Mouse (Mus musculus): ENCODE data around the gene Tbl3. TPM values are rescaled to one million over a fixed set of nuclear protein-coding genes. Genes with fewer than 3 reads are reported as not detected.

Gene Tbl3
- polyA plus RNA-seq, 1 experiment from 2014 or later, result 53.2 TPM

GRCm38 (mm10) chr17:24692385-24692784 is 15.1 kb downstream of the Tbl3 start:
- Histone ChIP-seq H3K27ac (no peak overlapping the region), H3K36me3 (peaks cover 19% of the 10 kb centered on the region), H3K27me3 (peaks cover 49% of the 10 kb centered on the region), H3K4me1 (replicated peaks) (peaks cover 50% of the 10 kb centered on the region), H3K4me2 (no peak overlapping the region), H3K4me3 (replicated peaks) (no peak overlapping the region), H3K9ac (no peak overlapping the region), H3K9me3 (replicated peaks) (no peaks in the 10 kb centered on the region)
- DNase-seq (no peak), ATAC-seq (ENCODE audit: low read depth) (no peak)
- 52% methylated on average over 5 of the region's 5 CpGs for WGBS (ENCODE audit: insufficient replicate concordance)

- H3K9me3 ChIP-seq (replicated peaks), result no peaks in the 10 kb centered on the region
- peak within 1 kb of the TSS; percentile 62 for H3K4me2 ChIP-seq
- H3K27ac ChIP-seq, result no peak within 1 kb of the TSS
- H3K4me3 ChIP-seq (replicated peaks), result peak within 1 kb of the TSS; percentile 48
- H3K9ac ChIP-seq, result peak within 1 kb of the TSS; percentile 33; the same call in 1 of the 2 replicates
- H3K4me1 ChIP-seq (replicated peaks), result peaks cover 38% of the 10 kb centered on the region
- DNase-seq, result no peak
- WGBS (ENCODE audit: insufficient replicate concordance), result 2% methylated on average over 55 of the region's 55 CpGs
- peaks cover 19% of the 10 kb centered on the region for H3K36me3 ChIP-seq
- H3K27me3 ChIP-seq, result peaks cover 62% of the 10 kb centered on the region
- no peak for ATAC-seq (ENCODE audit: low read depth)
These were observed 18.0 kb downstream of the Tbl3 start, which contains the start of gene Syngr3 for GRCm38 (mm10) chr17:24689251-24690081. Gene Syngr3 (minus strand): TSS chr17:24689955.

GRCm38 (mm10) chr17:24687599-24687998 is 19.9 kb downstream of the Tbl3 start:
- Histone ChIP-seq H3K9me3 (replicated peaks) (no peaks in the 10 kb centered on the region), H3K27ac (no peak overlapping the region), H3K27me3 (peaks cover 62% of the 10 kb centered on the region), H3K4me1 (replicated peaks) (peaks cover 34% of the 10 kb centered on the region), H3K36me3 (peaks cover 6% of the 10 kb centered on the region; the same call in 1 of the 2 replicates), H3K4me2 (peak overlapping the region; percentile 77), H3K4me3 (replicated peaks) (peak overlapping the region; percentile 57), H3K9ac (peak overlapping the region; percentile 49; the same call in 1 of the 2 replicates)
- ATAC-seq (ENCODE audit: low read depth), result no peak
- no peak for DNase-seq
- 19% methylated on average over 23 of the region's 23 CpGs for WGBS (ENCODE audit: insufficient replicate concordance)

- ATAC-seq (ENCODE audit: low read depth), result peak; percentile 62
- DNase-seq, result peak; percentile 74
- peak overlapping the region; percentile 77 for H3K4me2 ChIP-seq
- no peak overlapping the region for H3K27ac ChIP-seq
- peaks cover 34% of the 10 kb centered on the region for H3K4me1 ChIP-seq (replicated peaks)
- H3K9me3 ChIP-seq (replicated peaks), result no peaks in the 10 kb centered on the region
- peaks cover 62% of the 10 kb centered on the region for H3K27me3 ChIP-seq
- WGBS (ENCODE audit: insufficient replicate concordance), result 1% methylated on average over 25 of the region's 25 CpGs
- peak overlapping the region; percentile 49; the same call in 1 of the 2 replicates for H3K9ac ChIP-seq
- peaks cover 6% of the 10 kb centered on the region for H3K36me3 ChIP-seq
- H3K4me3 ChIP-seq (replicated peaks), result peak overlapping the region; percentile 57
These were observed 20.3 kb downstream of the Tbl3 start for GRCm38 (mm10) chr17:24687146-24687595.

- ATAC-seq (ENCODE audit: low read depth), result peak; percentile 51
- WGBS (ENCODE audit: insufficient replicate concordance), result 33% methylated on average over 16 of the region's 16 CpGs
- DNase-seq, result peak; percentile 53
These were observed 20.9 kb downstream of the Tbl3 start for GRCm38 (mm10) chr17:24686514-24686913.

GRCm38 (mm10) chr17:24677500-24678080 is 29.9 kb downstream of the Tbl3 start:
- 77% methylated on average over 24 of the region's 24 CpGs for WGBS (ENCODE audit: insufficient replicate concordance)
- H3K9me3 ChIP-seq (replicated peaks), result no peaks in the 10 kb centered on the region
- ATAC-seq (ENCODE audit: low read depth), result peak; percentile 44; the same call in 1 of the 2 replicates
- H3K27me3 ChIP-seq, result no peaks in the 10 kb centered on the region
- H3K27ac ChIP-seq, result no peak overlapping the region
- H3K4me3 ChIP-seq (replicated peaks), result no peak overlapping the region
- H3K9ac ChIP-seq, result no peak overlapping the region
- no peak for DNase-seq
- peaks cover 45% of the 10 kb centered on the region for H3K4me1 ChIP-seq (replicated peaks)
- H3K4me2 ChIP-seq, result no peak overlapping the region
- H3K36me3 ChIP-seq, result peaks cover 65% of the 10 kb centered on the region

More at GRCm38 (mm10) chr17:24686514-24686913, 20.9 kb downstream of the Tbl3 start:
- peak overlapping the region; percentile 77 for H3K4me2 ChIP-seq
- peaks cover 55% of the 10 kb centered on the region for H3K27me3 ChIP-seq
- no peaks in the 10 kb centered on the region for H3K9me3 ChIP-seq (replicated peaks)
- peaks cover 11% of the 10 kb centered on the region for H3K36me3 ChIP-seq
- no peak overlapping the region for H3K27ac ChIP-seq
- H3K4me3 ChIP-seq (replicated peaks), result 0 out of 2 replicates have a peak overlapping the region, but pooled peaks have one; percentile 6
- H3K9ac ChIP-seq, result no peak overlapping the region
- H3K4me1 ChIP-seq (replicated peaks), result peaks cover 34% of the 10 kb centered on the region

- peaks cover 58% of the 10 kb centered on the region for H3K36me3 ChIP-seq
- no peaks in the 10 kb centered on the region for H3K9me3 ChIP-seq (replicated peaks)
- peaks cover 52% of the 10 kb centered on the region for H3K4me1 ChIP-seq (replicated peaks)
- no peak overlapping the region for H3K9ac ChIP-seq
- H3K27ac ChIP-seq, result no peak overlapping the region
- H3K4me2 ChIP-seq, result no peak overlapping the region
- no peak for DNase-seq
- no peak overlapping the region for H3K4me3 ChIP-seq (replicated peaks)
- ATAC-seq (ENCODE audit: low read depth), result no peak
- WGBS (ENCODE audit: insufficient replicate concordance), result 88% methylated on average over 5 of the region's 5 CpGs
- no peaks in the 10 kb centered on the region for H3K27me3 ChIP-seq
These were observed 30.6 kb downstream of the Tbl3 start for GRCm38 (mm10) chr17:24676877-24677276.

GRCm38 (mm10) chr17:24676187-24676586 is 31.3 kb downstream of the Tbl3 start:
- no peak overlapping the region for H3K4me2 ChIP-seq
- DNase-seq, result peak; percentile 58
- H3K36me3 ChIP-seq, result peaks cover 51% of the 10 kb centered on the region
- H3K9me3 ChIP-seq (replicated peaks), result no peaks in the 10 kb centered on the region
- H3K9ac ChIP-seq, result 0 out of 2 replicates have a peak overlapping the region, but pooled peaks have one; percentile 14
- ATAC-seq (ENCODE audit: low read depth), result no peak
- no peaks in the 10 kb centered on the region for H3K27me3 ChIP-seq
- WGBS (ENCODE audit: insufficient replicate concordance), result 63% methylated on average over 2 of the region's 2 CpGs
- H3K4me1 ChIP-seq (replicated peaks), result peaks cover 59% of the 10 kb centered on the region
- no peak overlapping the region for H3K4me3 ChIP-seq (replicated peaks)
- H3K27ac ChIP-seq, result 0 out of 2 replicates have a peak overlapping the region, but pooled peaks have one; percentile 1

GRCm38 (mm10) chr17:24674277-24674676 is 33.2 kb downstream of the Tbl3 start:
- WGBS (ENCODE audit: insufficient replicate concordance), result 61% methylated on average over 7 of the region's 7 CpGs

GRCm38 (mm10) chr17:24672141-24672540 is 35.3 kb downstream of the Tbl3 start:
- WGBS (ENCODE audit: insufficient replicate concordance), result 15% methylated on average over 5 of the region's 5 CpGs
- H3K4me1 ChIP-seq (replicated peaks), result peaks cover 79% of the 10 kb centered on the region
- ATAC-seq (ENCODE audit: low read depth), result peak; percentile 3; the same call in 1 of the 2 replicates
- peak overlapping the region; percentile 91 for H3K4me3 ChIP-seq (replicated peaks)
- peaks cover 10% of the 10 kb centered on the region for H3K36me3 ChIP-seq
- peak overlapping the region; percentile 51 for H3K27ac ChIP-seq
- H3K9me3 ChIP-seq (replicated peaks), result no peaks in the 10 kb centered on the region
- no peak for DNase-seq
- peak overlapping the region; percentile 10; the same call in 1 of the 2 replicates for H3K9ac ChIP-seq
- peak overlapping the region; percentile 85 for H3K4me2 ChIP-seq
- H3K27me3 ChIP-seq, result no peaks in the 10 kb centered on the region

More at GRCm38 (mm10) chr17:24674277-24674676, 33.2 kb downstream of the Tbl3 start:
- DNase-seq (no peak), ATAC-seq (ENCODE audit: low read depth) (no peak)
- peaks cover 32% of the 10 kb centered on the region for H3K36me3 ChIP-seq
- H3K4me3 ChIP-seq (replicated peaks), result no peak overlapping the region
- peak overlapping the region; percentile 35; the same call in 1 of the 2 replicates for H3K9ac ChIP-seq
- H3K27ac ChIP-seq, result no peak overlapping the region; the same call in 1 of the 2 replicates
- no peaks in the 10 kb centered on the region for H3K9me3 ChIP-seq (replicated peaks)
- peaks cover 73% of the 10 kb centered on the region for H3K4me1 ChIP-seq (replicated peaks)
- no peaks in the 10 kb centered on the region for H3K27me3 ChIP-seq
- H3K4me2 ChIP-seq, result no peak overlapping the region

GRCm38 (mm10) chr17:24671346-24671745 is 36.1 kb downstream of the Tbl3 start:
- Histone ChIP-seq H3K27me3 (no peaks in the 10 kb centered on the region), H3K9me3 (replicated peaks) (no peaks in the 10 kb centered on the region), H3K4me2 (peak overlapping the region; percentile 85), H3K27ac (peak overlapping the region; percentile 58), H3K9ac (peak overlapping the region; percentile 95), H3K36me3 (peaks cover 3% of the 10 kb centered on the region; the same call in 1 of the 2 replicates), H3K4me3 (replicated peaks) (peak overlapping the region; percentile 91), H3K4me1 (replicated peaks) (peaks cover 73% of the 10 kb centered on the region)
- DNase-seq (no peak), ATAC-seq (ENCODE audit: low read depth) (no peak)
- WGBS (ENCODE audit: insufficient replicate concordance), result 47% methylated on average over 5 of the region's 5 CpGs
